Mouse (Mus musculus) thymus, adult 2 months (tissue): ENCODE results near the gene Pank1.

Source experiments
- CTCF ChIP-seq: fragments of 200-500 bp; IDR thresholded peaks from 2 replicates; pipeline ENCODE4 v1.5.1; 2012; ENCODE audit warnings: mild to moderate bottlenecking, control low read depth, low read length, moderate library complexity, borderline replicate concordance; ENCODE audit not compliant: control insufficient read depth, poor library complexity, insufficient read depth; ENCODE audit errors: extremely low read depth
- POLR2A ChIP-seq: fragments of 200-500 bp; IDR thresholded peaks from 2 replicates; pipeline ENCODE4 v1.6.1; 2012; ENCODE audit warnings: mild to moderate bottlenecking, low read length, control low read depth, moderate library complexity; ENCODE audit not compliant: control insufficient read depth, poor library complexity, insufficient read depth; ENCODE audit errors: extremely low read depth

GRCm38 (mm10) chr19:34815371-34815770 lies 63.9 kb downstream of the Pank1 start:
- TF ChIP-seq CTCF (no peak), POLR2A (no peak)
